Mouse (Mus musculus) MEL (cell line): ENCODE measurements around the gene Fmc1.
A peak's percentile ranks its signal among the peaks of the same experiment; 100 is the strongest.

Experiments
- CTCF ChIP-seq, 3 experiments: IDR thresholded peaks in 2 of 3; conservative IDR thresholded peaks in 1 of 3; 2 replicates each; pipeline ENCODE4 v1.5.1; 2011 to 2012; ENCODE audit warnings: low read length in 3 of 3, low read depth in 2 of 3, mild to moderate bottlenecking in 2 of 3, improper control_type of control experiment in 1 of 3, inconsistent platforms in 1 of 3, mixed read lengths in 1 of 3, moderate library complexity in 1 of 3; ENCODE audit not compliant: control insufficient read depth in 1 of 3, insufficient read depth in 1 of 3, poor library complexity in 1 of 3, severe bottlenecking in 1 of 3
- JUND ChIP-seq: IDR thresholded peaks from 2 replicates; pipeline ENCODE4 v1.6.1; 2011; ENCODE audit warnings: low read depth, mild to moderate bottlenecking, improper control_type of control experiment, low read length
- ZNF384 ChIP-seq: IDR thresholded peaks from 2 replicates; pipeline ENCODE4 v1.6.1; 2012; ENCODE audit warnings: low read depth, mild to moderate bottlenecking, inconsistent platforms, low read length, improper control_type of control experiment

GRCm38 (mm10) chr6:38550250-38551061, 17.2 kb downstream of the Fmc1 start:
- TF ChIP-seq CTCF (IDR thresholded peaks at IDR 0.05 in 2 of 3, conservative IDR thresholded peaks at IDR 0.05 in 1 of 3; ENCODE audit: control insufficient read depth in 1 of 3, insufficient read depth in 1 of 3, low read depth in 2 of 3, low read length in 3 of 3, poor library complexity in 1 of 3, severe bottlenecking in 1 of 3) (no peak), ZNF384 (peak; percentile 95), JUND (no peak)
